Mouse (Mus musculus) midbrain, embryonic 16.5 days (tissue): Measurements from ENCODE around the gene Hist1h2bb. TPM values are rescaled to one million over a fixed set of nuclear protein-coding genes. Genes with fewer than 3 reads are reported as not detected.

ENCODE experiments used
- ATAC-seq: fragments of 200-750 bp; cut with Nextera tagmentation; 2 replicates; pipeline ENCODE4 v1.8.0; 2017; ENCODE audit warnings: moderate TSS enrichment
- H3K27ac ChIP-seq: fragments of 300-500 bp; sonication (generic); 2 replicates; pipeline ENCODE4 v1.5.1; 2014; ENCODE audit warnings: mild to moderate bottlenecking, low read length, mixed read lengths
- H3K27me3 ChIP-seq: fragments of 300-500 bp; sonication (generic); 2 replicates; pipeline ENCODE4 v1.6.1; 2014; ENCODE audit warnings: low read depth, low read length, mixed read lengths; ENCODE audit not compliant: control insufficient read depth, insufficient read depth
- H3K36me3 ChIP-seq: fragments of 300-500 bp; sonication (generic); 2 replicates; pipeline ENCODE4 v1.6.1; 2014; ENCODE audit warnings: mild to moderate bottlenecking, low read length, moderate library complexity, mixed read lengths; ENCODE audit not compliant: control insufficient read depth, insufficient read depth
- H3K4me1 ChIP-seq: fragments of 300-500 bp; sonication (generic); 2 replicates; pipeline ENCODE4 v1.6.1; 2014; ENCODE audit warnings: mild to moderate bottlenecking, low read length, mixed read lengths; ENCODE audit not compliant: control insufficient read depth, insufficient read depth
- H3K4me2 ChIP-seq: fragments of 300-500 bp; sonication (generic); 2 replicates; pipeline ENCODE4 v1.6.1; 2014; ENCODE audit warnings: mild to moderate bottlenecking, low read length, mixed read lengths
- H3K4me3 ChIP-seq: fragments of 300-500 bp; sonication (generic); 2 replicates; pipeline ENCODE4 v1.5.1; 2014; ENCODE audit warnings: low read depth, mild to moderate bottlenecking, low read length, moderate library complexity, mixed read lengths
- H3K9ac ChIP-seq: fragments of 300-500 bp; sonication (generic); 2 replicates; pipeline ENCODE4 v1.6.1; 2014; ENCODE audit warnings: low read depth, low read length, mixed read lengths
- H3K9me3 ChIP-seq: fragments of 300-500 bp; sonication (generic); replicated peaks from 2 replicates; pipeline ENCODE4 v1.6.1; 2014; ENCODE audit warnings: mild to moderate bottlenecking, low read length, mixed read lengths; ENCODE audit not compliant: control insufficient read depth, poor library complexity, severe bottlenecking
- WGBS: fragments of 180-500 bp; shearing (Covaris S2); extraction: QIAGEN DNeasy Blood & Tissue Kit; methylation state at CpG from one replicate; pipeline ENCODE4 v1.1.7; 2014; 5-methylcytosine and 5-hydroxymethylcytosine counted together
- polyA plus RNA-seq: library from polyadenylated mRNA; unstranded; fragments of >200 nt; fragmentation: Nextera tagmentation; extraction: Ambion mirVana; gene quantifications from 2 replicates; pipeline ENCODE4 v1.2.1, GENCODE M21; 2015

Hist1h2bb gene
- polyA plus RNA-seq, 1 experiment from 2014 or later: not detected

- Histone ChIP-seq H3K4me1 (peaks cover 8% of the 10 kb centered on the region), H3K27me3 (no peaks in the 10 kb centered on the region), H3K4me3 (no peak overlapping the region), H3K27ac (no peak overlapping the region), H3K36me3 (no peaks in the 10 kb centered on the region), H3K9me3 (no peaks in the 10 kb centered on the region), H3K9ac (no peak overlapping the region), H3K4me2 (no peak overlapping the region)
- 93% methylated on average over 7 of the region's 7 CpGs for WGBS
- ATAC-seq: no peak
Measured at GRCm38 (mm10) chr13:23705751-23706356, 40.7 kb upstream of the Hist1h2bb start.

GRCm38 (mm10) chr13:23706771-23707170 is 39.8 kb upstream of the Hist1h2bb start:
- Histone ChIP-seq H3K36me3 (no peaks in the 10 kb centered on the region), H3K9me3 (no peaks in the 10 kb centered on the region), H3K9ac (no peak overlapping the region), H3K4me2 (no peak overlapping the region), H3K27ac (no peak overlapping the region), H3K4me3 (no peak overlapping the region), H3K27me3 (no peaks in the 10 kb centered on the region), H3K4me1 (peaks cover 8% of the 10 kb centered on the region)
- no peak for ATAC-seq
- WGBS: 92% methylated on average over 12 of the region's 12 CpGs

- Histone ChIP-seq H3K4me3 (no peak overlapping the region), H3K27me3 (no peaks in the 10 kb centered on the region), H3K9me3 (no peaks in the 10 kb centered on the region), H3K36me3 (no peaks in the 10 kb centered on the region), H3K27ac (no peak overlapping the region), H3K9ac (no peak overlapping the region), H3K4me1 (peaks cover 8% of the 10 kb centered on the region), H3K4me2 (no peak overlapping the region)
- ATAC-seq: no peak
- WGBS: 86% methylated on average over 4 of the region's 4 CpGs
Measured at GRCm38 (mm10) chr13:23708041-23708440, 38.5 kb upstream of the Hist1h2bb start.

GRCm38 (mm10) chr13:23708654-23709053 is 37.9 kb upstream of the Hist1h2bb start:
- no peak for ATAC-seq
- no peak overlapping the region for H3K9ac ChIP-seq
- WGBS: 85% methylated on average over 4 of the region's 4 CpGs
- no peaks in the 10 kb centered on the region for H3K9me3 ChIP-seq
- no peak overlapping the region for H3K4me3 ChIP-seq
- no peaks in the 10 kb centered on the region for H3K27me3 ChIP-seq
- H3K27ac ChIP-seq: no peak overlapping the region
- H3K36me3 ChIP-seq: no peaks in the 10 kb centered on the region
- no peak overlapping the region for H3K4me2 ChIP-seq
- peaks cover 8% of the 10 kb centered on the region for H3K4me1 ChIP-seq

- no peak for ATAC-seq
- Histone ChIP-seq H3K9ac (peak overlapping the region; percentile 61), H3K4me1 (peaks cover 8% of the 10 kb centered on the region), H3K4me3 (peak overlapping the region; percentile 35), H3K27me3 (no peaks in the 10 kb centered on the region), H3K36me3 (no peaks in the 10 kb centered on the region), H3K4me2 (peak overlapping the region; percentile 63), H3K27ac (no peak overlapping the region), H3K9me3 (no peaks in the 10 kb centered on the region)
- 31% methylated on average over 13 of the region's 15 CpGs for WGBS
Measured at GRCm38 (mm10) chr13:23709714-23710373, 36.7 kb upstream of the Hist1h2bb start.

- ATAC-seq: no peak
- H3K36me3 ChIP-seq: no peaks in the 10 kb centered on the region
Measured at GRCm38 (mm10) chr13:23710374-23711089, 36.0 kb upstream of the Hist1h2bb start, which contains the start of gene Hfe. Gene Hfe, minus strand, starts transcription at chr13:23710854.

GRCm38 (mm10) chr13:23716261-23717042 is 30.1 kb upstream of the Hist1h2bb start:
- no peak overlapping the region for H3K9ac ChIP-seq
- H3K27me3 ChIP-seq: no peaks in the 10 kb centered on the region
- H3K4me2 ChIP-seq: no peak overlapping the region
- H3K27ac ChIP-seq: no peak overlapping the region
- H3K4me1 ChIP-seq: no peaks in the 10 kb centered on the region
- no peak overlapping the region for H3K4me3 ChIP-seq
- no peaks in the 10 kb centered on the region for H3K36me3 ChIP-seq
- H3K9me3 ChIP-seq: no peaks in the 10 kb centered on the region
- no peak for ATAC-seq
- WGBS: 90% methylated on average over 5 of the region's 5 CpGs

More at GRCm38 (mm10) chr13:23710374-23711089, 36.0 kb upstream of the Hist1h2bb start, which contains the start of gene Hfe:
- WGBS: 3% methylated on average over 17 of the region's 17 CpGs
- H3K27ac ChIP-seq: no peak within 1 kb of the TSS
- peak within 1 kb of the TSS; percentile 61 for H3K9ac ChIP-seq
- peak within 1 kb of the TSS; percentile 63 for H3K4me2 ChIP-seq
- no peaks in the 10 kb centered on the region for H3K27me3 ChIP-seq
- H3K4me1 ChIP-seq: peaks cover 8% of the 10 kb centered on the region
- peak within 1 kb of the TSS; percentile 35 for H3K4me3 ChIP-seq
- H3K9me3 ChIP-seq: no peaks in the 10 kb centered on the region

- WGBS: 57% methylated on average over 11 of the region's 11 CpGs
- Histone ChIP-seq H3K4me3 (no peak overlapping the region), H3K4me2 (no peak overlapping the region), H3K4me1 (no peaks in the 10 kb centered on the region), H3K36me3 (no peaks in the 10 kb centered on the region), H3K27me3 (no peaks in the 10 kb centered on the region), H3K9ac (no peak overlapping the region), H3K9me3 (no peaks in the 10 kb centered on the region), H3K27ac (no peak overlapping the region)
- no peak for ATAC-seq
Measured at GRCm38 (mm10) chr13:23717176-23717575, 29.4 kb upstream of the Hist1h2bb start.
